Mouse (Mus musculus): ENCODE measurements at regions not wholly inside any gene's neighbourhood (a gene's known extent, or its start where the extent isn't known, plus 50 kb on each side); places are given as distances from the start of the nearest gene placed in this dataset.

DNA sequence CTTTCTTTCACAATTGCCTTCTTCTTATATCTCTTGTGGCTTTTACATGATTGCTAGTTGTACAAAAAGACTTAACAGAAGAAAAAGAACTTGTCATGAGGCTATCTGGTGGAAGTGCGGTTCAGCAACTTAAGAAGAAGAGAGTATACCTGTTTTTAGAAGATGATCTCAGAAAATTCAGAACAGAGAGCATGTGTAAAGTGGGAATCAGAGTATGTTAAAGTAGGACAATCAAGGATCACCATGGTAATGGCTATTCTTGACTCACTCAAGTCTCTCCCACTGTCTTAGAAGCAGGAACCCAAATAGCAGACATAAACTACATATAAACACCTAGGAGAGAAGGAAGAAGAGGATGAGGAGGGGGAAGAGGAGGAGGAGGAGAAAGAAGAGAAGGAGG is 857.9 kb upstream of the Nr2f1 start:
- intact Hi-C loops (cut with DNase I) = no loop called here

DNA sequence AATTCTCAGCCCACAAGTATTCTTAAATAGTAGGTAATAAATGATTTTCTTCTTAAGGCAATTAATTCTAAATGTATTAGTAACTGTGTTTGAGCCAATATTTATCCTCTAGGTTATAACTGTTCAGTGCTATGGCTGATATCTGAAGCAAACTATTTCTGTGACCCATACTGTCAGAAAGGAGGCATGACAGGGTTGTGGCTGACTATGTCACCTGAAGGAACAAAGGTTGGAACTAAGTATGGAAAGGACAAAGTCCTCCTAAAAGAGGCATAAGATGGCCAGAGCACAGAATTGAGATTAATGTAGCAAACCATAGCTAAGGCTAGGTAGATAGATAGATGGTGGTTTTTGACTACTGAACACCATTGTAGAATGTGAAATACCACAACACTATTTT is 854.9 kb upstream of the Nr2f1 start:
- intact Hi-C loops (cut with DNase I) = no loop called here

DNA sequence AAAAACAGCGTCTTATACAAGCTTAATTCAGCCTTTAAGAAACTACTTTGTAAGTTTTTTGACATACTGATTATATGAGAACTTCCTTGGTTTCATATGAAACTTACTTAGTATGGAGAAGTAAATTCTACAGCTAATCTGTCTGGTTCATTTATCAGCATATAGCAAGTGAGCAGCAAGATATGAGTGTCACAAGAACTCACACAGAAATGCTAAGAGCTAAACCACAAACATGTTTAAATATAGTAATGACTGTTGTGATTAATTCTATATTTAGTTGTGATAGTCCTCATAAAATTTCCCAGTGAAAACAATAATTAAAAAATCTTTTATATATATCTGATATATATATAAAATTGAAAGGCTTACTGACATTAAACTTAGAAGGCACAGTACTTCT is 853.9 kb upstream of the Nr2f1 start:
- intact Hi-C loops (cut with DNase I) = no loop called here

DNA sequence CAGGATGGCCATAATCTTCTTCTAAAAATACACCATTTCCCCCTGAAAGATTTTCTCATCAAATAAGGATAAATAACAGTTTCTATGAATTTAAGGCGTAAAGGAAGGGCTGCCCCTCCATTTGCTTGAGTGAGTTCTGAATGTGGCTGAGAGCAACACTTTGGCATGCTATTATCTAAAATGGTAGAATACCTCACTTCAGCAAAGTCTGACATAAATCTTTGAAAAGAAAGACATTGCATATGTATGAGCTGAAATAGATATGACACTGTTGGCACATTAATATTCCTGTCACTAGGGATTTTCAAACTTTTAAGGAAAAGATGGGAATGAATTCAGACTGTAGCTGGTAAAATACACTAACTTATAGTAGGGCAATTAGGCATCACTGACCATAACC is 847.7 kb upstream of the Nr2f1 start:
- intact Hi-C loops (cut with DNase I) = no loop called here

DNA sequence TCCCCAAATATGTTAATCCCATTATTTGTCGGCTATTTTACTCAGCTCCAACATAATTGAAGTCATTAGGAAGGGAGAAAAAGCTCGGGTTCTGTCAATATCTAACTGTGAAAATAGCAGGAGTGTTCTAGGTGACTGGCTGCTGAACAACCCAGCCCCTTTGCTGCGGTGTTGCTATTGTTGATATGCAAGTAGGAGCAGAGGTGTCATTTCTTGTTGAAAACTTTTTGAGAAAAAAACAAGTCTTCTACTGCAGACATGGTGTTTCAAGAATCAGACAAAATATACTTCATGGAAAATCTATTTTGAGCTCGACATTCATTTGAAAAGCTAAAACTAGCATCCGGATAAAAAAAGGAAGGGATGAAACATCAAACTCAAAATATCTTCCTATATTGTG is 845.1 kb upstream of the Nr2f1 start:
- intact Hi-C loops (cut with DNase I) = no loop called here

DNA sequence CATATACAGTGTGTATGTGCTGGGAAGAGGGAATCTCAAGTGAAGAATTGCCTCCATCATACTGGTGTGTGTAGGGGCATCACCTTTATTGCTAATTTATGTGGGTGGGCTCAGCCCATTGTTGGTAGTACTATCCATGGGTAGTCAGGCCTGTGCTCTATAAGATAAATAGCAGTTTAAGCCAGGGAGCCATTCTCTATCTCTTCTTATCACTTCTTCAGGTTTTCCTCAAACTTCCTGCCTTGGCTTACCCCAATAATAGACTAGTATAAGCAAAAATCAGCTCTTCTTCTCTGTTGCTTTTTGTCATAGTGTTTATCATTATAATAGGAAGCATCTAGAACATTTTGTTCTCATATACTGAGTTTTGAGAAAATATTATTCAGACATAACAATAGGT is 838.3 kb upstream of the Nr2f1 start:
- intact Hi-C loops (cut with DNase I) = no loop called here

DNA sequence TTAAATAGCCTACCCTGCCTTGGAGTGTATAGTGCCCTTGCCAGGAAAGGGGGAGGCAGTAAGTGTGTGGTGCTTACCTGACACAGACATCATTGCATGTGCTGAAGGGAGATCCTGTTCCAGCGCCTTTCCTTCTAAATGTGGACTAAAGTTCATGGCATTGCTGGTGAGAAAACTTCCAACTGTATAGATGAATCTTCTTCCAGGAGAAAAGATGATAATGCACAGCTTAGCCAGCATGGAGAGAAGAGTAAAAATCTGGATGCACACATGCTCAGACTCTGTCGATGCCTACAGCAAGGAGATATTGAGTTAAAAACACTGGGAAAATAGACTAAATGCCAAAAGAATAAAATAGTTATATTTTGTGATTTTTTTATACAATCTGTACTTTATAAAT is 835.7 kb upstream of the Nr2f1 start:
- intact Hi-C loops (cut with DNase I) = no loop called here

DNA sequence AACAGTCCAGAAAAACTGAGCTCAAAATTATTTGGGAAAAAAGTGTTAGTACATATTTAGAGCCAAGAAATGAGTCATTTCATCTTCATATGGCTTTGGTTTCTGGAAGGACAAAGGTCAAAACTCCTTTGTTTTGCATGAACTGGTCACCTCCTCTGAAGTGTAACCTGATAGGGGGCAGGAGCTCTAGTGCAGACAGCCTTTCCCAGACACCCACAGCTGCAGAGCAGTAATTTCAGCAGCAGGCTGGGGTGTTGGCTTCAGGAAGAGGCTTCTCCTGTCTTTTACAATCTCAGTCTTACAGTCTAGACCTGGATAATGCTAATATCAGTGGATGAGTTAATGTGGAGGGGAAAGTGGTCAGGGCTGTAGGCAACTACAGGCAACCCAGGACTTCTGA is 830.4 kb upstream of the Nr2f1 start:
- intact Hi-C loops (cut with DNase I) = loop anchor here (5.0 kb wide), 2 partner anchors 823 to 1048 kb away; no protein-coding TSS in a partner anchor

DNA sequence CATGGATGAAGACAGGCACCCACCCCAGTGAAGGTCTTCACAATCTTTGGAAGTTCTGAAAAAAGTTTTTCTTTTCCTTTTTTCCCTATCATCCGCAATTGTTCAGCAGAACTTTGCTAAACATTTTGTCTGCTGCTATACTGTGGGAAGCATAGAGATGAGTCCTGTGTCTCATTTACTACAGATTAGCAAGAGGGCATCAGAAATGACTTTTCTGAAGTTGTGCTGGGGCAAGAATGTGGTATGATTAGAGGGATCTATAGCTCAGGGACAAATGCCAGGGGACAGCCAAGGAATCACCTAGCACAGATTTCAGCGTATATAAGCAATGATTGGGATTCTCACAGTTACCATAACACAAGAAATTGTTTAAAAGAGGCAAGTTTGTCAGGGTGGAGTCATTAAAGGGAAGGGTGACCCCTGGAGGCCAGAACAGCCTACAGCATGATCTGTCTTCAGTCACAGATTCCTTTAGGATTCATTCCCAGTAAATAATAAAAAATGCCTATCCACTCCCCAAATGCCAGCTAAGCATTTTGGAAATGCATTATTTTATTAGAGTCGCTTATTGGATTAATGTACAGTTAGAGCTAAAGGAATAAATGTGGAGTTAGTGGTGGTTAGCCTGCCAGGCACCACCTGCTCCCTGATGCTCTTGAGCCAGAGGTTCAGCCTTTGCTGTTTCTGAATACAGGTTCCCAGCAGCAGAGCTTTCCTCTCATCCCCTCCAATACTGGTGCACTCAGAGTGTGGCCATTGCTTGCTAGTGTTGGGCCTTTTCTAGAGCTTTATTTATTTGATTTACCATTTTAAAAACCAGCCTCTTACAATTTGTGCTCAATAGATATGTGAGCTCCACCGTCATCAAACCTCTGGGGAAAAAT is 828.6 kb upstream of the Nr2f1 start:
- intact Hi-C loops (cut with DNase I) = loop anchor here (5.0 kb wide), 2 partner anchors 821 to 1046 kb away; no protein-coding TSS in a partner anchor

DNA sequence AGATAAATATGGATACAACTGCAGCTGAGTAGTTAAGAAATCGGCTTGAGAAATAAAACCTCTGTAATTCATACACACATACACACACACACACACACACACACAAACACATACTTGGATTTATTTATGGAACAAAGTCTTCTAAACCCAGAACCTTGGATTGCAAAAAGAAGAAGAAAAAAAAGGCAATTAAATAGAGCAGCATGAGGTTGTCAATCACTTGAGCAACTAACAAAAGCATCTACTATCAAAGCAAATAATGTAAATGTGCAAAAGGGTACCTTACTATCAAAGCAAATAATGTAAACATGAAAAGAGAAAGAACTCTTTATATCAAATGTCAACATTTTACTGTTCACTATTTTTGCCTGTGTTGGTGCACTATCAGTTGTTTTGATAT is 826.1 kb upstream of the Nr2f1 start:
- intact Hi-C loops (cut with DNase I) = loop anchor here (5.0 kb wide), 2 partner anchors 818 to 1043 kb away; no protein-coding TSS in a partner anchor

DNA sequence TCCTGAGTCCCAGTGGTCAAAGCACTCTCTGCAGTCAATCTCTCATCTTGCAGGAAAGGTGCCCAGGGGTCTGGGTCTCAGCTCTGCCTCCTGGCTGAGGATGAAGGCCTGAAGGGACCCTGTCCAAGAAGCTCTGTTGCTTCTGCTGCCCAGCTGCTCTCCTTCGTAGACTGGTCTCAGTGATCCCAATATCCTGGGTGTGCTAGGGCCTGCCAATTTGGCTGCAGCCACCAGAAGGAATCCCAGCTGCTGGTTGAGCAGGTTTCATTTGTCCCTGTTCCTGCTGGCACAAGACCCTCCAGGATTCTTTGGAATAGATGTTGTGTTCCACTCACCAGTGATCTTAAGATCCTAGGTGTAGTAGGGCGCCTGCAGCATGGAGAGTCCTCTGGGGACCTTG is 818.5 kb upstream of the Nr2f1 start:
- intact Hi-C loops (cut with DNase I) = no loop called here

DNA sequence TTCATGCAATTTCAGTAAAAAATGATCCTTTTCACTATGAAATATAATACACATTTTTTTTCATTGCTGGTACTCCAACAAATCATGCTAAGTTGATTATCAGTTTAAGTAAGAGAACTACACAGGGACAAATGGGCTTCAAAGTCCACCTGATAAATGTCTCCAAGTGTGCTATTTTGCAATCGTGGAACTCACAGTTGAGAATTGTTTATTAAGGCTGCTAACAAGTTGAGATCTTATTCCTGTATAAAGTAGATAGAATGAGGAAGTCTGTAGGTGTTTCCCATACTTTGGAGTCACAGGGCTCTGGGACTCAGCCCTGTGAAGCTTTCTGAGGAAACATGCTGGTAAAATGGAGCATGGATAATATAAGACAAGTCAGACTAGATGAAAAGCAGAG is 803.8 kb upstream of the Nr2f1 start:
- intact Hi-C loops (cut with DNase I) = no loop called here

DNA sequence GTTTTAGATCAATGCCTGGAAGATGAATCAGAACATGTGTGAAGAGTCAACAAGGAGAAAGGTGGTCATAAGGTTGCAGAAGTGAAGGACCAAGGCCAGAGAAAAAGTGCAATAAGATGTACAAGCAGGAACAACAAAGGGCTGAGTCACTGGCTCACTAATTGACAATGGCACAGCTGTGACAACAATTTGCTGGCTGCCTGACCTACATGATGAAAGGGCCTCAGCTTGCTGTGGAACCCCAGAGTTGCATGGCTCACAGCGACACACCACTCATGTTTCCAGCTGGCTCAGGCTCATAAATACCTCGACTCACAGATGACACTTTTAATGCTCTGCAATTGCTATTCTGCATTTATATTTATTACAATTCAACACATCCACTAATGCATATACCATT is 799.3 kb upstream of the Nr2f1 start:
- intact Hi-C loops (cut with DNase I) = no loop called here

DNA sequence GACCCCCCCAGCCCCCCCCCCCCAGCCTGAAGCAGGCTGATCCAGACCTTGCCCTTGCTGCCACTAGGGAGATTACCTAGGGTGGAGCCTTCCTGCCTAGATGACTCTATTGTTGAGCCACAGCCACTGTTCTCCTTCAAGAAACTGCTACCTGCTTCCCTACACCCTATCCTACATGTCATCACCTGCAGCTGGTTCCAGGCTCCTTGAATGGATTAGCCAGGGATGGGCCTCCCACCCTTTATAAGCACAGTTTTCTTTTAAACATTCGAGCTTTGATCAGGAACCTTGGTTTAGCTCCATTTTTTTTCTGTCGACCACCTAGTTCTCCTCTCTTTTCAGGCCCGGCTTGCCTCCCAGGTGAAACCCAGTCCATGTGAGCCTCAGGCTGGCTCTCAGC is 792.8 kb upstream of the Nr2f1 start:
- intact Hi-C loops (cut with DNase I) = no loop called here

DNA sequence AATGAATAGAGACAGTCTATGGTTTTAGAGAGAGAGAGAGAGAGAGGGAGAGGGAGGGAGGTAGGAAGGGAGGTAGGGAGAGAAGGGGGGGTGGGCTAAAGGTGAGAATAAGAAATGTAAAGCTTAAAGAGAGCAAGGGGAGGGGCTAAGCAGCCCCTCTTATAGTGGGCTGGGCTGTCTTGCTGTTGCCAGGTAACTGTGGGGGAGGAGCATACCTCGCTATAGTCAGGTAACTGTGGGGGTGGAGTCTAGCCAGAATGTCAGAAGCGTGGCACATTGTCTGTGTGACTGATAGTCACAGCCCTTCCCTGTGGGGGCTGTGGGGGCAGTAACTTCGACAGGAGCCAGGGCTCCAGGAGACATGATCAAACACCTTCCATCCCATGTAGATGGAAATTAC is 786.4 kb upstream of the Nr2f1 start:
- intact Hi-C loops (cut with DNase I) = no loop called here

DNA sequence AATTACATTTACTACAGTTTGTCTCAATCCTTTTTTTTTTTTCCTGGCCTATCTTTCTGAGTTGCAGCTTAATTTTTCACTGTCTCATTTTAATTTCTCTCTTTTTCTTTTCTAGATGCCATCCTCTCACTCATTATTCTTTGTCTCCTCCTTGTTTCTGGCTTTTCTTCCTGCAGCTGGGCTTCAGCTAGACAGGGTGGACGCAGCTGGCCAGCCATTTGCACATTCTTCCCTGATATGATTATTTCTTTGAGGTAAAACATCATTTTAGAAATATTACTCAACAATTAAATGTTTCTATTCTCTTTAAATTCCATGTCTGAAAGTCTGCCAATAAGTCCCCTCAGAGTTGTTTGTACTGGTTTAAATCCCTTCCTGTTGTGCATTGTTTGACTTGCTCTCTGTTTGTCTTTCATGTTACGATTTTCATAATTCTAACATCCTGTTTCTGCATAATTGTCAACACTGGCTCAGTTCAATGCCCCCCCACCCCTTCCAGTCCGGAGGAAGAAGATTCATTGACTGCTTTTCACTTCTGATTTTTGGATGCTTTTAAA is 777.7 kb upstream of the Nr2f1 start:
- intact Hi-C loops (cut with DNase I) = no loop called here

DNA sequence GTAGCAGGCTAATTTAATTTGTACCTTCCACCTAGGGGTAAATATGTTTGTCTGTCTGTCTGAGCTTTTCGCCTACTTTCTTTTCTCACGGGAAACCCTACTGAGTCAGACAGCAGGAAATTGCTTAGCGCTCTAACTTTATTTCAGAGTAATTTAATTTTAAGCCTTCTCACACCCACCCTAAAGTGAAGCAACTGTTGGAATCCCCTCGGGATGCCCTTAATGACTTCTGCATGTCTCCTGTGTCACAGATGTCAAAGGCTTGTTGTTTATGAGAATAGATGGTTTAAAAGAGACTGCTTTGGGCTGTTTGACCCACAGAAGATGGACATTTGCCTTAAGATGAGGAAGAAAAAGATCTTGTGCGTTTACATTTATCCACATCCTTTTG is 738.8 kb upstream of the Nr2f1 start:
- intact Hi-C loops (cut with DNase I) = no loop called here

DNA sequence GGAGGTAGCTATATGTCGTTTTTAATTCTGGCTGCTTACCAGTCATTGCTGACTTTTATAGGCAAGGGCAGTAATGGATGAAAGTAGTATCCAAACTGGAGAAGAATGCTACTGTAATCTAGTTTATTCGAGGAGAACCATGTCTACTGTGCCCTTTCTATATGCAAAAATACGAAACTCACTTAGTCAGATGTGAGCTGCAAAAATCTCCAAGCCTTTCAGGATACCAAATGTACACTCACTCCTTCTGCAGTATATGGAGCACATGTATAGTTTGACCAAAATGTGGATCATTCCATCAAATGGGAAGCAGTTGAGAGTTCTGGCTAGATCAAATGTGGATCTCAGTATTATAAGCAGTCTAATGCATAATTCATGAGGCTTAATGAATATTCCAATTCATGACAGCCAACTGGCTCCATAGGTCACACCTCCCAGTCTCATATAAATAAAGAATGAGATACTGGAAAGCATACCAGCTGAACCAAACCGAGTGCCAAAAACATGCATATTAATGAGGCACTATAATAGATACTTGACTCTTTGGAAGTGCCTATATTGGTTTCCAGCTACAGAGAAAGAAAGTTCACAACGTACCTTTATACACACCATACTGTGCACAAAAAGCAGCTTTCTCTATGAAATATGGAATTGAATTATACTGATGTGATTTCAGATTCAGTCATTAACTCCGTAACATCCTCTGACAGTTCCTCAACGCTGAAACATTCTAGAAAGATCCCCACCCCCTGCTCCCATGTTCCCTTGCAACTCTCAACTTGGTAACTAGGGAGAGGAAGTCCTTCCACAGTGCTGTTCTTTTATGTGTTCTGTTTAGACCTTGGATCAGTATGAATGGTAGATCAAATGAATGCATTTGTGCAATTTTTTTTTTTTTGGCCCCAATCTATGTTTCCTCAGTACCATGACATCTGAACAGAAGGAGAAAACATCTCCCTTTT is 738.1 kb upstream of the Nr2f1 start:
- intact Hi-C loops (cut with DNase I) = no loop called here

DNA sequence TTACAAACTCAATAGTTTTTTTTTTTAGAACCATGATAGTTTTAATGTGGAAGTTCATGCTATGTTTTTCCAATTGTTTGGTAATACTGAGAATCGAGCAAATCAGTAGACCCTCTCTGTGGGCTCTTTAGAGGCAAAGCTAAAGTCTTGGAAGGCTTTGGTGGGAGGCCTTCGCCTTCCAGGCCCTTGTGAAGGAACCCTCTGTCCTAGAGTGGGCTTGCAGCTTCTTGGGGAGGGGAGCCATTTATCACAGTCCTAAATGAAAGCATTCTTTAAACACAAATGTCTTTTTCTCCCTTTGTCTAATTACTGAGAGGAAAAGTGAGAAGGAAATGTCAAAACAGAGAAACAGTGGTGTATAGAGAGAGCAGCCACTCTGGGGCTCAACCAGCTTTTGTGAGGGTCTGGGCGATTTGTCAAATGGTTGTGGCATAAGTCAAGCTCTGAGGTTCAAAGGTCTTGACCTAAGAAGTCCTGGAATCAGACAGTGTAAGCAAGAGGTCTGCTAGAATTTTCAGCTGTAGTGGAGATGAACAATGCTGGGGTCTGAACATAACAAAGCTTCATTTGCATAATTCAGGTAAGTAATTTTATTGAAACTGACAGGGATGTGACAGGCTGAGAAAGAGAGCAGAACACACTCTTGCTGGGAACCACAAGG is 736.6 kb upstream of the Nr2f1 start:
- intact Hi-C loops (cut with DNase I) = no loop called here

DNA sequence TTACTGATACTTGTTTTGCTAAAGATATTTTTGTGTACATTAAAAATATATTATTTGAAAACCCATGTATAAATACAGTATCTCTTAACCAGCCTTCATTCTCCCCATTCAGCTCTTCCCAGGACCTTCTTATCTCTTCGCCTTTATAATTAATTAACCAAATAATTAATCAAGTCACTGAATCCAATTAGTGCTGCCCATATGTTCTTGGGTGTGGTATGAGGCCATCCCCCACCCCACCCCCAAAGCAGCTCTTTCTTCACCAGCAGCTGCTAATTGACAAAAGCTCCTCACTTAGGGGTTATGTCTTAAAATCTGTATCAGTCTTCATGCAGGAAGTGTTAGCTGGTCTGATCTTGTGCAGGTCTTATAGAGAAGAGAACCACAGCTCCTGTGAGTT is 728.8 kb upstream of the Nr2f1 start:
- intact Hi-C loops (cut with DNase I) = no loop called here

DNA sequence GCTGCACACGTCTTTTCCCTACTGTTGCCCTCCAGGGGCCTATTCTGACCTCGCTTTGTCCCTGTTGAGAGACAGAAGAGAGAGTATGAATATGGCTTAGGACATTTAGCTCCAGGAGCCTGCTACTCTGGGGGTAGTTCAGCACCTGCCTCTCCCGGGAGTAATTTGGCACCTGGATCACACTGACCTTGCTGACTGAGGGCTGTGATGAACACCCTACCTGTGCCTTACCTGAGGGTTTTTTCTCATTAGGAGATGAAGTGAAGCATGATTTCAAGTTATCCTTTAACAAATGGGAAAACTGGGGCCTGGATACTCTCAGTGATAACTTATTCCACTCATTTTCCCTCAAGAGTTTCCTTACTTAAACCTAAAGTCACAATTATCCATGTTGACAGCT is 721.2 kb upstream of the Nr2f1 start:
- intact Hi-C loops (cut with DNase I) = no loop called here

Data from adrenal gland (tissue).